Comparison of ENCODE assay signal across 8 mouse cellular contexts in genomic region chr11:101552476-101553300, GRCm38 (mm10). TPM values are rescaled to one million over a fixed set of nuclear protein-coding genes. Genes with fewer than 3 reads are reported as not detected.
A peak's percentile ranks its signal among the peaks of the same experiment; 100 is the strongest.
DNase-seq lines count a peak whose midpoint lies in the region; ATAC-seq and TF ChIP-seq lines count a peak whose summit lies in the region.

No protein-coding gene starts in this region.

- no peaks in the 10 kb centered on the region for H3K27me3 ChIP-seq in MEL (ENCODE audit: control insufficient read depth in 1 of 2, insufficient read depth in 2 of 2, low read length in 2 of 2)
- no peaks in the 10 kb centered on the region for H3K27me3 ChIP-seq in forebrain, embryonic 16.5 days (replicated peaks; ENCODE audit: control insufficient read depth, insufficient read depth, low read length)
- H3K27me3 ChIP-seq in lung, embryonic 15.5 days: no peaks in the 10 kb centered on the region

- H3K4me2 ChIP-seq in forebrain, embryonic 16.5 days (ENCODE audit: low read length): peak overlapping the region; percentile 79
- peak overlapping the region; percentile 63 for H3K4me2 ChIP-seq in lung, embryonic 15.5 days

- ATAC-seq in forebrain, embryonic 16.5 days: peak; percentile 97
- ATAC-seq in lung, embryonic 15.5 days (ENCODE audit: borderline replicate concordance, extremely low read depth, low FRiP score, low TSS enrichment): peak; percentile 98

- H3K36me3 ChIP-seq in MEL (ENCODE audit: control insufficient read depth in 1 of 2, insufficient read depth in 2 of 2, low read length in 2 of 2): peaks cover 4 to 23% of the 10 kb centered on the region in 2 experiments
- no peaks in the 10 kb centered on the region for H3K36me3 ChIP-seq in forebrain, embryonic 16.5 days (ENCODE audit: control insufficient read depth, insufficient read depth)
- H3K36me3 ChIP-seq in lung, embryonic 15.5 days: peaks cover 24% of the 10 kb centered on the region; the same call in 1 of the 2 replicates

- TF ChIP-seq POLR2A in MEL (IDR thresholded peaks at IDR 0.05; ENCODE audit: control insufficient read depth in 1 of 2, insufficient read depth in 1 of 2, low read depth in 1 of 2, low read length in 2 of 2, poor library complexity in 1 of 2): peak; percentile 72 to 75

- TF ChIP-seq CTCF in MEL (IDR thresholded peaks at IDR 0.05 in 2 of 3, conservative IDR thresholded peaks at IDR 0.05 in 1 of 3; ENCODE audit: control insufficient read depth in 1 of 3, insufficient read depth in 1 of 3, low read depth in 2 of 3, low read length in 3 of 3, poor library complexity in 1 of 3, severe bottlenecking in 1 of 3): no peak

- peaks cover 39% of the 10 kb centered on the region for H3K79me2 ChIP-seq in MEL (ENCODE audit: control insufficient read depth, insufficient read depth, low read length, poor library complexity)

- peak; percentile 100 for DNase-seq in MEL (ENCODE audit: low read depth, low spot score)
- peak; percentile 94 to 99 for DNase-seq in cerebellum, adult 18-20 months
- DNase-seq in heart, postnatal 4 days: peak; percentile 96
- peak; percentile 99 to 100 for DNase-seq in layer of hippocampus, adult 8-10 months (ENCODE audit: low spot score in 2 of 2)
- DNase-seq in ovary, postnatal 14 days (ENCODE audit: low spot score): peak; percentile 85
- peak; percentile 93 for DNase-seq in thymus, postnatal 25 days

- H3K27ac ChIP-seq in MEL (ENCODE audit: control insufficient read depth, low read depth, low read length): peak overlapping the region; percentile 92
- peak overlapping the region; percentile 98 for H3K27ac ChIP-seq in forebrain, embryonic 16.5 days (ENCODE audit: low read length)
- H3K27ac ChIP-seq in lung, embryonic 15.5 days: peak overlapping the region; percentile 94

- H3K4me1 ChIP-seq in MEL (ENCODE audit: control insufficient read depth in 1 of 2, insufficient read depth in 2 of 2, low read length in 2 of 2): peaks cover 2 to 11% of the 10 kb centered on the region in 2 experiments; a peak in 3 of 4 replicates
- peaks cover 38% of the 10 kb centered on the region for H3K4me1 ChIP-seq in forebrain, embryonic 16.5 days (replicated peaks; ENCODE audit: control insufficient read depth, insufficient read depth, low read length)
- peaks cover 25% of the 10 kb centered on the region for H3K4me1 ChIP-seq in lung, embryonic 15.5 days

- under 1% methylated on average over 37 of the region's 37 CpGs for WGBS in forebrain, embryonic 16.5 days
- under 1% methylated on average over 37 of the region's 37 CpGs for WGBS in lung, embryonic 15.5 days

- no peaks in the 10 kb centered on the region for H3K9me3 ChIP-seq in MEL (replicated peaks; ENCODE audit: insufficient read depth, low read length)
- no peaks in the 10 kb centered on the region for H3K9me3 ChIP-seq in forebrain, embryonic 16.5 days (ENCODE audit: control insufficient read depth, low read length)
- no peaks in the 10 kb centered on the region for H3K9me3 ChIP-seq in lung, embryonic 15.5 days

- peak overlapping the region; percentile 88 for H3K9ac ChIP-seq in MEL (ENCODE audit: control insufficient read depth, low read depth, low read length, poor library complexity, severe bottlenecking)
- H3K9ac ChIP-seq in forebrain, embryonic 16.5 days (replicated peaks; ENCODE audit: low read depth, low read length): peak overlapping the region; percentile 74
- peak overlapping the region; percentile 79 for H3K9ac ChIP-seq in lung, embryonic 15.5 days

- H3K4me3 ChIP-seq in MEL (ENCODE audit: control insufficient read depth in 1 of 2, insufficient read depth in 1 of 2, low read depth in 2 of 2, low read length in 2 of 2): peak overlapping the region; percentile 93
- peak overlapping the region; percentile 68 for H3K4me3 ChIP-seq in forebrain, embryonic 16.5 days (replicated peaks; ENCODE audit: low read length)
- peak overlapping the region; percentile 84 for H3K4me3 ChIP-seq in lung, embryonic 15.5 days

- no peak for TF ChIP-seq RAD21 in MEL (IDR thresholded peaks at IDR 0.05; ENCODE audit: low read depth, low read length)

- TF ChIP-seq EP300 in MEL (IDR thresholded peaks at IDR 0.05; ENCODE audit: low read depth in 1 of 2, low read length in 2 of 2): no peak

TF ChIP-seq in MEL, 35 proteins besides CTCF, POLR2A, EP300 and RAD21 (continues in another document):
- TF ChIP-seq NELFE (IDR thresholded peaks at IDR 0.05; ENCODE audit: low read depth, low read length) (peak; percentile 83), ZMIZ1 (IDR thresholded peaks at IDR 0.05; ENCODE audit: low read depth, low read length) (peak; percentile 82; the same call in 1 of the 2 replicates), USF1 (IDR thresholded peaks at IDR 0.05; ENCODE audit: low read depth, low read length) (peak; percentile 82), MAFK (IDR thresholded peaks at IDR 0.05; ENCODE audit: borderline replicate concordance, low read depth, low read length) (no peak; the same call in 1 of the 2 replicates), GABPA (IDR thresholded peaks at IDR 0.05; ENCODE audit: low read depth, low read length) (no peak), CHD1 (IDR thresholded peaks at IDR 0.05; ENCODE audit: low read depth, low read length) (no peak), KAT2A (conservative IDR thresholded peaks at IDR 0.05; ENCODE audit: low read depth, low read length) (peak; percentile 82), MXI1 (IDR thresholded peaks at IDR 0.05; ENCODE audit: low read depth, low read length) (peak; percentile 89), MAZ (IDR thresholded peaks at IDR 0.05; ENCODE audit: low read depth, low read length) (peak; percentile 48; the same call in 1 of the 2 replicates), USF2 (IDR thresholded peaks at IDR 0.05; ENCODE audit: borderline replicate concordance in 1 of 2, insufficient read depth in 1 of 2, low read depth in 1 of 2, low read length in 2 of 2) (no peak), HCFC1 (IDR thresholded peaks at IDR 0.05; ENCODE audit: low read depth, low read length) (peak; percentile 86), MEF2A (IDR thresholded peaks at IDR 0.05; ENCODE audit: extremely low read depth, insufficient replicate concordance, low read depth, low read length, poor library complexity, severe bottlenecking) (no peak; the same call in 1 of the 2 replicates), ETS1 (IDR thresholded peaks at IDR 0.05; ENCODE audit: low read depth, low read length) (peak; percentile 73), CHD2 (IDR thresholded peaks at IDR 0.05; ENCODE audit: low read length) (peak; percentile 82), POLR2AphosphoS5 (IDR thresholded peaks at IDR 0.05; ENCODE audit: borderline replicate concordance, low read depth, low read length) (no peak), SMC3 (IDR thresholded peaks at IDR 0.05; ENCODE audit: low read depth, low read length) (no peak), E2F4 (IDR thresholded peaks at IDR 0.05; ENCODE audit: borderline replicate concordance, low read depth, low read length) (no peak), POLR2AphosphoS2 (IDR thresholded peaks at IDR 0.05; ENCODE audit: low read length) (peak; percentile 86), ZKSCAN1 (IDR thresholded peaks at IDR 0.05; ENCODE audit: low read depth, low read length) (0 out of 2 replicates have a peak, but pooled peaks have one; percentile 7), NRF1 (IDR thresholded peaks at IDR 0.05; ENCODE audit: insufficient read depth, low read depth, low read length, poor library complexity, severe bottlenecking) (peak; percentile 55), SIN3A (IDR thresholded peaks at IDR 0.05; ENCODE audit: low read length) (peak; percentile 94; the same call in 1 of the 2 replicates), MYC (IDR thresholded peaks at IDR 0.05; ENCODE audit: low read depth, low read length) (0 out of 2 replicates have a peak, but pooled peaks have one; percentile 21), TCF12 (IDR thresholded peaks at IDR 0.05; ENCODE audit: low read depth, low read length) (peak; percentile 43; the same call in 1 of the 2 replicates), MYB (IDR thresholded peaks at IDR 0.05; ENCODE audit: low read depth, low read length) (no peak)

RNA-seq across cellular contexts. Expression of gene Nbr1, which starts 0.7 kb away (rescaled TPM):
- total RNA-seq in MEL (2012; rRNA removed): 38.6 and 39.4 TPM in 2 replicates
- 10 to 100 TPM in 1 of 2 experiments, not detected in 1; 52.3 TPM for polyA plus RNA-seq in MEL (2012; ENCODE audit: insufficient read depth in 1 of 2, insufficient read length in 2 of 2, low read depth in 1 of 2, low replicate concordance in 2 of 2, missing spikeins in 1 of 2)
- polyA plus RNA-seq in forebrain, embryonic 16.5 days (2015; fragmentation: Nextera tagmentation; extraction: Ambion mirVana): 126 and 139 TPM in 2 replicates
- 100 to 1,000 TPM; 116 to 120 TPM for total RNA-seq in heart, postnatal 4 days (2021)
- 100 to 1,000 TPM; 125 to 154 (median 137) TPM for total RNA-seq in layer of hippocampus, adult 8-10 months (2022)
- polyA plus RNA-seq in lung, embryonic 15.5 days (2015; fragmentation: Nextera tagmentation; extraction: Ambion mirVana): 66.1 and 73.1 TPM in 2 replicates

RNA-seq across cellular contexts. Expression of gene Brca1, which starts 0.9 kb away (rescaled TPM):
- total RNA-seq in MEL (2012; rRNA removed): 35.3 and 37.1 TPM in 2 replicates
- 1,000 to 10,000 TPM in 1 of 2 experiments, 10 to 100 TPM in 1; 25.7 to 1,155 TPM for polyA plus RNA-seq in MEL (2012; ENCODE audit: insufficient read depth in 1 of 2, insufficient read length in 2 of 2, low read depth in 1 of 2, low replicate concordance in 2 of 2, missing spikeins in 1 of 2)
- polyA plus RNA-seq in forebrain, embryonic 16.5 days (2015; fragmentation: Nextera tagmentation; extraction: Ambion mirVana): 5.4 and 6.8 TPM in 2 replicates
- 10 to 100 TPM; 10.6 to 10.9 TPM for total RNA-seq in heart, postnatal 4 days (2021)
- total RNA-seq in layer of hippocampus, adult 8-10 months (2022): 1 to 10 TPM in 3 of 4 experiments, under 1 TPM in 1; 0.83 to 2.0 (median 1.4) TPM
- 14.1 and 17.7 TPM in 2 replicates for polyA plus RNA-seq in lung, embryonic 15.5 days (2015; fragmentation: Nextera tagmentation; extraction: Ambion mirVana)

RNA-seq across cellular contexts. Expression of gene Tmem106a, which starts 29.4 kb away (rescaled TPM):
- 0.23 and 0.36 TPM in 2 replicates for total RNA-seq in MEL (2012; rRNA removed)
- under 1 TPM in 1 of 2 experiments, not detected in 1; 0.81 TPM for polyA plus RNA-seq in MEL (2012; ENCODE audit: insufficient read depth in 1 of 2, insufficient read length in 2 of 2, low read depth in 1 of 2, low replicate concordance in 2 of 2, missing spikeins in 1 of 2)
- 1.9 and 2.4 TPM in 2 replicates for polyA plus RNA-seq in forebrain, embryonic 16.5 days (2015; fragmentation: Nextera tagmentation; extraction: Ambion mirVana)
- 1 to 10 TPM; 7.9 TPM for total RNA-seq in heart, postnatal 4 days (2021)
- 1 to 10 TPM; 1.6 to 4.4 (median 3.3) TPM for total RNA-seq in layer of hippocampus, adult 8-10 months (2022)
- polyA plus RNA-seq in lung, embryonic 15.5 days (2015; fragmentation: Nextera tagmentation; extraction: Ambion mirVana): 3.6 and 5.5 TPM in 2 replicates

RNA-seq across cellular contexts. Expression of gene Gm11634, which starts 46.4 kb away (rescaled TPM):
- total RNA-seq in MEL (2012; rRNA removed): not detected in 2 replicates
- not detected for polyA plus RNA-seq in MEL (2012; ENCODE audit: insufficient read depth in 1 of 2, insufficient read length in 2 of 2, low read depth in 1 of 2, low replicate concordance in 2 of 2, missing spikeins in 1 of 2)
- polyA plus RNA-seq in forebrain, embryonic 16.5 days (2015; fragmentation: Nextera tagmentation; extraction: Ambion mirVana): not detected in 2 replicates
- total RNA-seq in heart, postnatal 4 days (2021): not detected
- total RNA-seq in layer of hippocampus, adult 8-10 months (2022): not detected
- not detected in 2 replicates for polyA plus RNA-seq in lung, embryonic 15.5 days (2015; fragmentation: Nextera tagmentation; extraction: Ambion mirVana)

Comparison
In these comparisons a context has a peak if more than half of its experiments do, and no peak if none do; other contexts are left out.
1. Peak in every context shown above with its lines: DNase-seq, ATAC-seq, H3K4me3 ChIP-seq and H3K27ac ChIP-seq.